Mouse (Mus musculus) cerebellum, adult 2 months (tissue): ENCODE measurements at regions not wholly inside any gene's neighbourhood (a gene's known extent, or its start where the extent isn't known, plus 50 kb on each side); places are given as distances from the start of the nearest gene placed in this dataset.

ENCODE experiments used
- CTCF ChIP-seq: fragments of 200-500 bp; IDR thresholded peaks from 2 replicates; pipeline ENCODE4 v1.5.1; 2011; ENCODE audit warnings: low read depth, mild to moderate bottlenecking, control low read depth, low read length, moderate library complexity, borderline replicate concordance; ENCODE audit not compliant: insufficient read depth
- POLR2A ChIP-seq: fragments of 200-500 bp; IDR thresholded peaks from 2 replicates; pipeline ENCODE4 v1.6.1; 2011; ENCODE audit warnings: low read length, control low read depth, borderline replicate concordance; ENCODE audit not compliant: insufficient read depth

- TF ChIP-seq CTCF (no peak), POLR2A (no peak)
Measured at GRCm38 (mm10) chrX:21344397-21344796, 139.9 kb upstream of the Agtr2 start.
